Mouse (Mus musculus) hindbrain, embryonic 14.5 days (tissue): ENCODE measurements at regions not wholly inside any gene's neighbourhood (a gene's known extent, or its start where the extent isn't known, plus 50 kb on each side); places are given as distances from the start of the nearest gene placed in this dataset.
A peak's percentile ranks its signal among the peaks of the same experiment; 100 is the strongest.

Experiments
- ATAC-seq: fragments of 200-750 bp; cut with Nextera tagmentation; 2 replicates; pipeline ENCODE4 v1.8.0; 2017; ENCODE audit warnings: moderate number of reproducible peaks, mild to moderate bottlenecking, moderate TSS enrichment, moderate library complexity; ENCODE audit not compliant: low FRiP score
- DNase-seq: peaks from one replicate; pipeline ENCODE4 v3.0.0-alpha.2; 2015; ENCODE audit warnings: low spot score
- H3K27ac ChIP-seq: fragments of 300-500 bp; sonication (generic); 2 replicates; pipeline ENCODE4 v1.5.1; 2014; ENCODE audit warnings: mild to moderate bottlenecking, moderate library complexity
- H3K27me3 ChIP-seq: fragments of 300-500 bp; sonication (generic); 2 replicates; pipeline ENCODE4 v1.6.1; 2014; ENCODE audit warnings: mild to moderate bottlenecking, low read length, mixed read lengths; ENCODE audit not compliant: control insufficient read depth, insufficient read depth
- H3K36me3 ChIP-seq: fragments of 300-500 bp; sonication (generic); replicated peaks from 2 replicates; pipeline ENCODE4 v1.6.1; 2014; ENCODE audit not compliant: control insufficient read depth, insufficient read depth
- H3K4me1 ChIP-seq: fragments of 300-500 bp; sonication (generic); replicated peaks from 2 replicates; pipeline ENCODE4 v1.6.1; 2014; ENCODE audit warnings: antibody characterized with exemption, low read length, mixed read lengths; ENCODE audit not compliant: control insufficient read depth, insufficient read depth
- H3K4me2 ChIP-seq: fragments of 300-500 bp; sonication (generic); replicated peaks from 2 replicates; pipeline ENCODE4 v1.6.1; 2014; ENCODE audit warnings: mild to moderate bottlenecking, moderate library complexity
- H3K4me3 ChIP-seq: fragments of 300-500 bp; sonication (generic); replicated peaks from 2 replicates; pipeline ENCODE4 v1.5.1; 2014; ENCODE audit warnings: mild to moderate bottlenecking, low read length
- H3K9ac ChIP-seq: fragments of 300-500 bp; sonication (generic); 2 replicates; pipeline ENCODE4 v1.6.1; 2014
- H3K9me3 ChIP-seq: fragments of 300-500 bp; sonication (generic); 2 replicates; pipeline ENCODE4 v1.6.1; 2016; ENCODE audit warnings: low read length; ENCODE audit not compliant: control insufficient read depth
- WGBS: fragments of 180-500 bp; shearing (Covaris S2); extraction: QIAGEN DNeasy Blood & Tissue Kit; methylation state at CpG from one replicate; pipeline ENCODE4 v1.1.7; 2014; 5-methylcytosine and 5-hydroxymethylcytosine counted together

GRCm38 (mm10) chr6:111820265-111820664 is 453.3 kb upstream of the Lmcd1 start:
- Histone ChIP-seq H3K36me3 (no peaks in the 10 kb centered on the region), H3K4me1 (0 out of 2 replicates have a peak, but pooled peaks cover 5% of the 10 kb centered on the region), H3K9ac (no peak overlapping the region), H3K27ac (0 out of 2 replicates have a peak overlapping the region, but pooled peaks have one; percentile 9), H3K4me3 (no peak overlapping the region), H3K9me3 (no peaks in the 10 kb centered on the region), H3K27me3 (no peaks in the 10 kb centered on the region), H3K4me2 (no peak overlapping the region)
- no peak for DNase-seq
- no peak for ATAC-seq
- WGBS, result 63% methylated on average over 3 of the region's 3 CpGs

GRCm38 (mm10) chr6:111844321-111844835 is 429.2 kb upstream of the Lmcd1 start:
- Histone ChIP-seq H3K27ac (peak overlapping the region; percentile 55), H3K27me3 (no peaks in the 10 kb centered on the region), H3K4me1 (0 out of 2 replicates have a peak, but pooled peaks cover 5% of the 10 kb centered on the region), H3K9me3 (no peaks in the 10 kb centered on the region), H3K4me2 (no peak overlapping the region), H3K9ac (no peak overlapping the region), H3K4me3 (no peak overlapping the region), H3K36me3 (no peaks in the 10 kb centered on the region)
- DNase-seq (no peak), ATAC-seq (peak; percentile 31; the same call in 1 of the 2 replicates)
- 37% methylated on average over 6 of the region's 6 CpGs for WGBS

GRCm38 (mm10) chr6:111866101-111866598 is 407.4 kb upstream of the Lmcd1 start:
- H3K9ac ChIP-seq, result no peak overlapping the region
- no peaks in the 10 kb centered on the region for H3K9me3 ChIP-seq
- H3K4me1 ChIP-seq, result no peaks in the 10 kb centered on the region
- H3K27ac ChIP-seq, result no peak overlapping the region
- whole genome bisulfite sequencing, result 67% methylated on average over 3 of the region's 3 CpGs
- no peaks in the 10 kb centered on the region for H3K36me3 ChIP-seq
- H3K27me3 ChIP-seq, result no peaks in the 10 kb centered on the region
- no peak overlapping the region for H3K4me2 ChIP-seq
- DNase-seq (peak; percentile 62), ATAC-seq (peak; percentile 75)
- no peak overlapping the region for H3K4me3 ChIP-seq

GRCm38 (mm10) chr6:111882557-111882956 is 391.0 kb upstream of the Lmcd1 start:
- Histone ChIP-seq H3K9ac (no peak overlapping the region), H3K4me1 (no peaks in the 10 kb centered on the region), H3K4me3 (no peak overlapping the region), H3K4me2 (no peak overlapping the region), H3K27me3 (no peaks in the 10 kb centered on the region), H3K36me3 (no peaks in the 10 kb centered on the region), H3K9me3 (no peaks in the 10 kb centered on the region), H3K27ac (no peak overlapping the region)
- DNase-seq (no peak), ATAC-seq (no peak)
- WGBS, result 94% methylated on average over 1 of the region's 1 CpGs

- no peak for ATAC-seq
- no peak overlapping the region for H3K4me3 ChIP-seq
- no peak for DNase-seq
- no peaks in the 10 kb centered on the region for H3K36me3 ChIP-seq
- WGBS, result 60% methylated on average over 1 of the region's 1 CpGs
- H3K4me2 ChIP-seq, result no peak overlapping the region
- H3K9ac ChIP-seq, result no peak overlapping the region
- H3K27me3 ChIP-seq, result no peaks in the 10 kb centered on the region
- H3K9me3 ChIP-seq, result no peaks in the 10 kb centered on the region
- no peaks in the 10 kb centered on the region for H3K4me1 ChIP-seq
- H3K27ac ChIP-seq, result no peak overlapping the region
These were observed 389.6 kb upstream of the Lmcd1 start for GRCm38 (mm10) chr6:111883946-111884345.

- Histone ChIP-seq H3K27ac (no peak overlapping the region), H3K4me1 (0 out of 2 replicates have a peak, but pooled peaks cover 3% of the 10 kb centered on the region), H3K9ac (no peak overlapping the region), H3K4me3 (no peak overlapping the region), H3K4me2 (no peak overlapping the region), H3K36me3 (no peaks in the 10 kb centered on the region), H3K9me3 (no peaks in the 10 kb centered on the region), H3K27me3 (no peaks in the 10 kb centered on the region)
- DNase-seq (peak; percentile 69), ATAC-seq (no peak)
- WGBS, result 61% methylated on average over 2 of the region's 2 CpGs
These were observed 361.6 kb upstream of the Lmcd1 start for GRCm38 (mm10) chr6:111911997-111912396.

- Histone ChIP-seq H3K27ac (no peak overlapping the region), H3K9me3 (no peaks in the 10 kb centered on the region), H3K36me3 (no peaks in the 10 kb centered on the region), H3K27me3 (no peaks in the 10 kb centered on the region), H3K4me2 (no peak overlapping the region), H3K4me3 (no peak overlapping the region), H3K4me1 (0 out of 2 replicates have a peak, but pooled peaks cover 3% of the 10 kb centered on the region), H3K9ac (no peak overlapping the region)
- DNase-seq (no peak), ATAC-seq (peak; percentile 24; the same call in 1 of the 2 replicates)
- WGBS, result 45% methylated on average over 11 of the region's 11 CpGs
These were observed 359.7 kb upstream of the Lmcd1 start for GRCm38 (mm10) chr6:111913771-111914405.

GRCm38 (mm10) chr6:111917248-111917721 is 356.3 kb upstream of the Lmcd1 start:
- Histone ChIP-seq H3K4me3 (no peak overlapping the region), H3K4me2 (no peak overlapping the region), H3K4me1 (0 out of 2 replicates have a peak, but pooled peaks cover 3% of the 10 kb centered on the region), H3K27ac (no peak overlapping the region), H3K36me3 (no peaks in the 10 kb centered on the region), H3K9ac (no peak overlapping the region), H3K9me3 (no peaks in the 10 kb centered on the region), H3K27me3 (no peaks in the 10 kb centered on the region)
- no peak for ATAC-seq
- DNase-seq, result no peak
- 84% methylated on average over 6 of the region's 6 CpGs for WGBS

GRCm38 (mm10) chr6:111917868-111918597 is 355.5 kb upstream of the Lmcd1 start:
- no peaks in the 10 kb centered on the region for H3K9me3 ChIP-seq
- ATAC-seq (no peak), DNase-seq (no peak)
- H3K4me2 ChIP-seq, result no peak overlapping the region
- 91% methylated on average over 3 of the region's 3 CpGs for WGBS
- H3K27me3 ChIP-seq, result no peaks in the 10 kb centered on the region
- no peak overlapping the region for H3K4me3 ChIP-seq
- H3K9ac ChIP-seq, result no peak overlapping the region
- H3K27ac ChIP-seq, result no peak overlapping the region
- no peaks in the 10 kb centered on the region for H3K36me3 ChIP-seq
- H3K4me1 ChIP-seq, result 0 out of 2 replicates have a peak, but pooled peaks cover 3% of the 10 kb centered on the region
